Mouse (Mus musculus): Measurements from ENCODE around the gene Myrfl. TPM values are rescaled to one million over a fixed set of nuclear protein-coding genes. Genes with fewer than 3 reads are reported as not detected.

Myrfl gene
- polyA plus RNA-seq, 1 experiment from 2014 or later = not detected

GRCm38 (mm10) chr10:116853159-116853845, 43.4 kb downstream of the Myrfl start:
- WGBS = 69% methylated on average over 11 of the region's 11 CpGs
- DNase-seq (ENCODE audit: low spot score) = no peak
- no peaks in the 10 kb centered on the region for H3K27me3 ChIP-seq (replicated peaks; ENCODE audit: insufficient read depth, low read length)

DNA sequence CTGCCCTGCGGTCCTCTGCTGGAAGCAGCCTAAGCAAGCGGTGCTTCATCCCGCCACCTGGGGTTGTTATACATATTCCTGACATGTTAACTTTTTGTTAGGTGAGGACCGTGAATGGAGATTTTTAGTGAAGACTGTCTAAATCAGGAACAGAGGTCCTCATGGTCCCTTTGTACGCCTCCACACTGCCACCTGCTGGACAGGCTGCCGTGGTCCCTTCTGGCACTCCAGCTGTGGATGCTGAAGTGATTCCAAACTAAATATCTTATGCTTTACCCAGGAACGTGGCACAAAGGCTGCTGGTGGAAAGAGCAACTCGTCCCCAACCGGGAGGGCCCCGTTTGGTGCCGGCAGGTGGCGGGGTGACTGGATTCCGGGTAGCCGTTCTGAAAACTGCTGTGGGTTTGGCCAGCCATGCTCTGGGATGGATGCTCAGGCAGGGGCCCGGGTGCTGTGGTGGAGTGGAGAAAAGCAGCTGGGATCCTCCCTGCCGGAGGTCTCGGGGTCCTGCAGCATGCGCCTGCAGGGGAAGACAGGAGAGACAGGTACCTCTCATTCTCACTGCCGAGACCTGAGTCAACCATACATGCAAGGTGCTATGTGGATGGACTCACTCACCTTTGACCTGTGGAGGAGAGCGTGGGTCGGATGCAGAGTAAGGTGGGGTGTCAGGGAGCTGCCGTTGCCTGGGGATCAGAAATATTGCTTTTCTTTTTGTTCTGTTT, 47.8 kb downstream of the Myrfl start:
- H3K27ac ChIP-seq (ENCODE audit: low read length) = no peak overlapping the region
- no peaks in the 10 kb centered on the region for H3K36me3 ChIP-seq (ENCODE audit: insufficient read depth, low read length)
- no peak overlapping the region for H3K4me2 ChIP-seq (replicated peaks; ENCODE audit: low read depth, low read length)
- no peak for ATAC-seq
- peak; percentile 82 for DNase-seq (ENCODE audit: low spot score)
- H3K9me3 ChIP-seq (ENCODE audit: low read length) = no peaks in the 10 kb centered on the region
- no peak overlapping the region for H3K4me3 ChIP-seq (ENCODE audit: low read depth, low read length)
- WGBS = 15% methylated on average over 22 of the region's 22 CpGs
- H3K9ac ChIP-seq (replicated peaks; ENCODE audit: low read depth) = no peak overlapping the region
- no peaks in the 10 kb centered on the region for H3K27me3 ChIP-seq (replicated peaks; ENCODE audit: insufficient read depth, low read length)
- no peaks in the 10 kb centered on the region for H3K4me1 ChIP-seq (ENCODE audit: insufficient read depth, low read depth, low read length)
- TF ChIP-seq CTCF (IDR thresholded peaks at IDR 0.05) (peak; percentile 93), EP300 (IDR thresholded peaks at IDR 0.05) (no peak)

More at GRCm38 (mm10) chr10:116853159-116853845, 43.4 kb downstream of the Myrfl start:
- Histone ChIP-seq H3K4me2 (replicated peaks; ENCODE audit: low read depth, low read length) (no peak overlapping the region), H3K9ac (replicated peaks; ENCODE audit: low read depth) (no peak overlapping the region), H3K9me3 (ENCODE audit: low read length) (no peaks in the 10 kb centered on the region), H3K27ac (ENCODE audit: low read length) (no peak overlapping the region), H3K4me3 (ENCODE audit: low read depth, low read length) (no peak overlapping the region), H3K4me1 (ENCODE audit: insufficient read depth, low read depth, low read length) (no peaks in the 10 kb centered on the region), H3K36me3 (ENCODE audit: insufficient read depth, low read length) (no peaks in the 10 kb centered on the region)
- TF ChIP-seq EP300 (IDR thresholded peaks at IDR 0.05) (no peak), CTCF (IDR thresholded peaks at IDR 0.05) (no peak)
- ATAC-seq = no peak

GRCm38 (mm10) chr10:116841551-116841950, 55.2 kb downstream of the Myrfl start:
- no peak for ATAC-seq

GRCm38 (mm10) chr10:116830676-116831075, 66.0 kb downstream of the Myrfl start:
- Histone ChIP-seq H3K9ac (replicated peaks; ENCODE audit: low read depth) (no peak overlapping the region), H3K27ac (ENCODE audit: low read length) (no peak overlapping the region), H3K27me3 (replicated peaks; ENCODE audit: insufficient read depth, low read length) (no peaks in the 10 kb centered on the region), H3K4me2 (replicated peaks; ENCODE audit: low read depth, low read length) (no peak overlapping the region), H3K4me3 (ENCODE audit: low read depth, low read length) (no peak overlapping the region), H3K4me1 (ENCODE audit: insufficient read depth, low read depth, low read length) (no peaks in the 10 kb centered on the region), H3K9me3 (ENCODE audit: low read length) (no peaks in the 10 kb centered on the region), H3K36me3 (ENCODE audit: insufficient read depth, low read length) (no peaks in the 10 kb centered on the region)
- DNase-seq (ENCODE audit: low spot score) (no peak), ATAC-seq (no peak)
- 82% methylated on average over 6 of the region's 6 CpGs for WGBS
- no peak for TF ChIP-seq EP300 (IDR thresholded peaks at IDR 0.05)
- TF ChIP-seq CTCF (IDR thresholded peaks at IDR 0.05) = no peak

More at GRCm38 (mm10) chr10:116841551-116841950, 55.2 kb downstream of the Myrfl start:
- H3K9ac ChIP-seq (replicated peaks; ENCODE audit: low read depth) = no peak overlapping the region
- no peak for TF ChIP-seq EP300 (IDR thresholded peaks at IDR 0.05)
- TF ChIP-seq CTCF (IDR thresholded peaks at IDR 0.05) = no peak
- no peaks in the 10 kb centered on the region for H3K9me3 ChIP-seq (ENCODE audit: low read length)
- DNase-seq (ENCODE audit: low spot score) = no peak
- 79% methylated on average over 3 of the region's 3 CpGs for WGBS
- no peak overlapping the region for H3K4me3 ChIP-seq (ENCODE audit: low read depth, low read length)
- H3K4me2 ChIP-seq (replicated peaks; ENCODE audit: low read depth, low read length) = no peak overlapping the region
- H3K4me1 ChIP-seq (ENCODE audit: insufficient read depth, low read depth, low read length) = no peaks in the 10 kb centered on the region
- H3K27ac ChIP-seq (ENCODE audit: low read length) = no peak overlapping the region
- no peaks in the 10 kb centered on the region for H3K36me3 ChIP-seq (ENCODE audit: insufficient read depth, low read length)
- H3K27me3 ChIP-seq (replicated peaks; ENCODE audit: insufficient read depth, low read length) = no peaks in the 10 kb centered on the region

GRCm38 (mm10) chr10:116828099-116828498, 68.6 kb downstream of the Myrfl start:
- WGBS = 38% methylated on average over 4 of the region's 4 CpGs
- Histone ChIP-seq H3K4me2 (replicated peaks; ENCODE audit: low read depth, low read length) (no peak overlapping the region), H3K27ac (ENCODE audit: low read length) (no peak overlapping the region), H3K27me3 (replicated peaks; ENCODE audit: insufficient read depth, low read length) (no peaks in the 10 kb centered on the region), H3K4me3 (ENCODE audit: low read depth, low read length) (no peak overlapping the region), H3K9me3 (ENCODE audit: low read length) (no peaks in the 10 kb centered on the region), H3K36me3 (ENCODE audit: insufficient read depth, low read length) (no peaks in the 10 kb centered on the region), H3K9ac (replicated peaks; ENCODE audit: low read depth) (no peak overlapping the region), H3K4me1 (ENCODE audit: insufficient read depth, low read depth, low read length) (no peaks in the 10 kb centered on the region)
- peak; percentile 34 for DNase-seq (ENCODE audit: low spot score)
- TF ChIP-seq CTCF (IDR thresholded peaks at IDR 0.05) = no peak
- no peak for TF ChIP-seq EP300 (IDR thresholded peaks at IDR 0.05)
- peak; percentile 80 for ATAC-seq

DNA sequence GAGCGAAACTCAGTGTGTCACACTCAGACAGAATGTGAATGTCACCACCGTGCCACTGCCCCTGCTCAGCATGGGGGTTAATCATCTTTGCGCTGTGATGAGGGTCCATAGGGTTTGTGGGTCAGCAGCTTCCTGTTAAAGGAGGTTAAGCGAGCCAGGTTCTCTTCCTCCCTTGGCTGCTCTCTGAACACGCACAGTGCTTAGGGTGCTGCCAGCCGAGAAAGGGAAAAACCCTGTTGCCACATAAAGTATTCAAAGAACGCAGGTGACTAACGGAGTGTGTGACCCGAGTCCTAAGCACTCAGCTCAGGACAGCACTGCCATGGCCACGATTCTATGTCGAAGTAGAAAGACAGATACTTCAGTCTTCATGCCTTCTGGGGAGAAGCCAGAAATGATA, 69.4 kb downstream of the Myrfl start:
- no peaks in the 10 kb centered on the region for H3K36me3 ChIP-seq (ENCODE audit: insufficient read depth, low read length)
- ATAC-seq (no peak), DNase-seq (ENCODE audit: low spot score) (no peak)
- no peak overlapping the region for H3K9ac ChIP-seq (replicated peaks; ENCODE audit: low read depth)
- no peak overlapping the region for H3K4me2 ChIP-seq (replicated peaks; ENCODE audit: low read depth, low read length)
- 77% methylated on average over 11 of the region's 11 CpGs for WGBS
- H3K4me3 ChIP-seq (ENCODE audit: low read depth, low read length) = no peak overlapping the region
- TF ChIP-seq CTCF (IDR thresholded peaks at IDR 0.05) (no peak), EP300 (IDR thresholded peaks at IDR 0.05) (no peak)
- H3K27ac ChIP-seq (ENCODE audit: low read length) = no peak overlapping the region
- no peaks in the 10 kb centered on the region for H3K9me3 ChIP-seq (ENCODE audit: low read length)
- H3K4me1 ChIP-seq (ENCODE audit: insufficient read depth, low read depth, low read length) = no peaks in the 10 kb centered on the region
- no peaks in the 10 kb centered on the region for H3K27me3 ChIP-seq (replicated peaks; ENCODE audit: insufficient read depth, low read length)

Data from lung, postnatal 0 days (tissue).